Mouse (Mus musculus) lung, postnatal 0 days (tissue): ENCODE measurements at regions not wholly inside any gene's neighbourhood (a gene's known extent, or its start where the extent isn't known, plus 50 kb on each side); places are given as distances from the start of the nearest gene placed in this dataset.
A peak's percentile ranks its signal among the peaks of the same experiment; 100 is the strongest.

Experiments used
- ATAC-seq: fragments of 200-750 bp; cut with Nextera tagmentation; 2 replicates; pipeline ENCODE4 v1.8.0; 2017; ENCODE audit warnings: moderate library complexity
- DNase-seq: peaks from one replicate; pipeline ENCODE4 v3.0.0-alpha.2; 2016; ENCODE audit warnings: low spot score
- H3K27ac ChIP-seq: fragments of 300-500 bp; sonication (generic); 2 replicates; pipeline ENCODE4 v1.5.1; 2014; ENCODE audit warnings: antibody characterized with exemption, mild to moderate bottlenecking, low read length, mixed read lengths
- H3K27me3 ChIP-seq: fragments of 300-500 bp; sonication (generic); replicated peaks from 2 replicates; pipeline ENCODE4 v1.6.1; 2014; ENCODE audit warnings: low read length, mixed read lengths; ENCODE audit not compliant: insufficient read depth
- H3K36me3 ChIP-seq: fragments of 300-500 bp; sonication (generic); 2 replicates; pipeline ENCODE4 v1.6.1; 2014; ENCODE audit warnings: low read length, mixed read lengths; ENCODE audit not compliant: insufficient read depth
- H3K4me1 ChIP-seq: fragments of 300-500 bp; sonication (generic); 2 replicates; pipeline ENCODE4 v1.6.1; 2014; ENCODE audit warnings: antibody characterized with exemption, low read depth, low read length, mixed read lengths; ENCODE audit not compliant: insufficient read depth
- H3K4me2 ChIP-seq: fragments of 300-500 bp; sonication (generic); replicated peaks from 2 replicates; pipeline ENCODE4 v1.6.1; 2014; ENCODE audit warnings: low read depth, mild to moderate bottlenecking, low read length, moderate library complexity, mixed read lengths
- H3K4me3 ChIP-seq: fragments of 300-500 bp; sonication (generic); 2 replicates; pipeline ENCODE4 v1.5.1; 2014; ENCODE audit warnings: low read depth, low read length
- H3K9ac ChIP-seq: fragments of 300-500 bp; sonication (generic); replicated peaks from 2 replicates; pipeline ENCODE4 v1.6.1; 2014; ENCODE audit warnings: low read depth, mild to moderate bottlenecking
- H3K9me3 ChIP-seq: fragments of 300-500 bp; sonication (generic); 2 replicates; pipeline ENCODE4 v1.6.1; 2016; ENCODE audit warnings: low read length, mixed read lengths
- CTCF ChIP-seq: IDR thresholded peaks from 2 replicates; pipeline ENCODE4 v1.5.1; 2016; ENCODE audit warnings: antibody characterized with exemption, mild to moderate bottlenecking
- EP300 ChIP-seq: IDR thresholded peaks from 2 replicates; pipeline ENCODE4 v1.6.1; 2016; ENCODE audit warnings: antibody characterized with exemption, mild to moderate bottlenecking, control low read depth
- WGBS: fragments of 180-500 bp; shearing (Covaris S2); extraction: QIAGEN DNeasy Blood & Tissue Kit; methylation state at CpG from one replicate; pipeline ENCODE4 v1.1.7; 2014; 5-methylcytosine and 5-hydroxymethylcytosine counted together

- no peaks in the 10 kb centered on the region for H3K27me3 ChIP-seq
- no peak overlapping the region for H3K27ac ChIP-seq
- no peaks in the 10 kb centered on the region for H3K9me3 ChIP-seq
- no peak overlapping the region for H3K4me3 ChIP-seq
- no peaks in the 10 kb centered on the region; the same call in 1 of the 2 replicates for H3K4me1 ChIP-seq
- WGBS: 91% methylated on average over 2 of the region's 2 CpGs
- TF ChIP-seq CTCF (no peak), EP300 (no peak)
- no peak overlapping the region for H3K4me2 ChIP-seq
- H3K36me3 ChIP-seq: no peaks in the 10 kb centered on the region
- no peak for ATAC-seq
- no peak overlapping the region for H3K9ac ChIP-seq
- no peak for DNase-seq
These were observed 237.8 kb upstream of the Slit2 start for GRCm38 (mm10) chr5:47745177-47745576.

GRCm38 (mm10) chr5:47751907-47752306 lies 231.0 kb upstream of the Slit2 start:
- TF ChIP-seq EP300: no peak
- no peak for TF ChIP-seq CTCF
- H3K9ac ChIP-seq: no peak overlapping the region
- no peaks in the 10 kb centered on the region for H3K36me3 ChIP-seq
- DNase-seq: no peak
- no peak overlapping the region for H3K27ac ChIP-seq
- no peaks in the 10 kb centered on the region for H3K27me3 ChIP-seq
- H3K4me3 ChIP-seq: no peak overlapping the region
- no peak overlapping the region for H3K4me2 ChIP-seq
- WGBS: 66% methylated on average over 2 of the region's 2 CpGs
- no peak for ATAC-seq
- no peaks in the 10 kb centered on the region for H3K4me1 ChIP-seq
- H3K9me3 ChIP-seq: no peaks in the 10 kb centered on the region

DNA sequence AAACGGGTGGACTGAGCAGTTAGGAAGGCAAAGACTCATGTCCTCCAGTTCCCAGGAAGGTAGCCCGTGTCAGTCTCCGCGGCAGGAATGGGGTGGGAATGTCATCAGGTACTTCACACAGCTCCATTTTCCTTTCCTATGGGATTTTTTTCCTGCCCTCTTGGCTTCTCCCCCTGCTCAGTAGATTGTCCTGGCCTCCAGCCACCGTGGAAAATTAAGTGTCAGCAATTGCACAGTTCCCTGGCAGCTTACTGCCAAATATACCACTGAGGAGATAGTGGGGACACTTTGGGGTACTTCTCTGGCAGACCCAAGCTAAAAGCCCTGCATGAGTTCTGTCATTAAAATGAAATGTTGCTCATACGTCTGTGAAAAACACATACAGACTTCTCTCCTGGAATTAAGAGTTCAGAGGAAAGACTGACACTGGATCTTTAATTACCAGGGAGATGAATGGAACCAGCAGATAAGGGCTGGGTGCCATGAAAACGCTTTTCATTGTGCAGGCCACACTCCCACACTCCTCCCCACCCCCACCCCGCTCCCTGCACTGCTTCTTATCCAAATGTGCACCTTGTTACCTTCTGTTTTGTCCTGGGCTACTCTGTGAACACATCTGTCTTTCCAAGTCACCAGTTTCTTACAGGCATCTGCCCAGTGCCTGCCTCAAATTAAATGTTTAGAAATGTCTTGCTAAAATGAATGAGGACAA lies 210.1 kb upstream of the Slit2 start:
- Histone ChIP-seq H3K36me3 (no peaks in the 10 kb centered on the region), H3K27ac (no peak overlapping the region), H3K27me3 (no peaks in the 10 kb centered on the region), H3K9ac (no peak overlapping the region), H3K9me3 (no peaks in the 10 kb centered on the region), H3K4me3 (no peak overlapping the region), H3K4me1 (no peaks in the 10 kb centered on the region), H3K4me2 (no peak overlapping the region)
- 53% methylated on average over 8 of the region's 8 CpGs for WGBS
- TF ChIP-seq CTCF: no peak
- no peak for TF ChIP-seq EP300
- ATAC-seq: no peak
- DNase-seq: peak; percentile 7

DNA sequence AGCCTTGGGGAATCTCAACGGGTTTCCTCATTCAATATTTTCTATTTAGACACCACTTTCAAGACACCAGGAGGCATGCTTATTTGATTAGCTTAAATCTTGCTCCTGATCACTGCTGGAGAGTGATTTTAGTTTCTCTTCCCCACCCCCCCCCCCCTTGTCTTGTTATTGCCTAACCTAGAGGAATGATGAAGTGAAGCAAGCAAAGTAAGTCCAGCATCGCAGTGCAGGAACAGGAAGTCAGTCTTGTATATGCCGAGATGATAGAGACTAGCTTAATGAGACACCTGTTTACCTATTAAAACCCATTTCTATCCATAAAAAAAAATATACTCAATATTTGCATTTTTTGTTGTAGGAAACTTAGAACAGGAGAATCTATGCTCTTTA lies 209.6 kb upstream of the Slit2 start:
- Histone ChIP-seq H3K4me1 (no peaks in the 10 kb centered on the region), H3K36me3 (no peaks in the 10 kb centered on the region), H3K4me3 (no peak overlapping the region), H3K27ac (no peak overlapping the region), H3K9ac (no peak overlapping the region), H3K27me3 (no peaks in the 10 kb centered on the region), H3K4me2 (no peak overlapping the region), H3K9me3 (no peaks in the 10 kb centered on the region)
- ATAC-seq (no peak), DNase-seq (peak; percentile 22)
- 31% methylated on average over 3 of the region's 3 CpGs for WGBS
- TF ChIP-seq CTCF (no peak), EP300 (no peak)

GRCm38 (mm10) chr5:47780861-47781260 lies 202.1 kb upstream of the Slit2 start:
- no peak overlapping the region for H3K27ac ChIP-seq
- H3K9ac ChIP-seq: no peak overlapping the region
- DNase-seq (no peak), ATAC-seq (no peak)
- H3K27me3 ChIP-seq: no peaks in the 10 kb centered on the region
- H3K4me2 ChIP-seq: no peak overlapping the region
- TF ChIP-seq CTCF (no peak), EP300 (no peak)
- H3K9me3 ChIP-seq: no peaks in the 10 kb centered on the region
- H3K4me1 ChIP-seq: no peaks in the 10 kb centered on the region
- H3K4me3 ChIP-seq: no peak overlapping the region
- H3K36me3 ChIP-seq: no peaks in the 10 kb centered on the region
- 70% methylated on average over 2 of the region's 2 CpGs for WGBS

- H3K9ac ChIP-seq: no peak overlapping the region
- DNase-seq: no peak
These were observed 201.3 kb upstream of the Slit2 start for GRCm38 (mm10) chr5:47781608-47782007.

More at GRCm38 (mm10) chr5:47781608-47782007, 201.3 kb upstream of the Slit2 start:
- whole genome bisulfite sequencing: 69% methylated on average over 5 of the region's 5 CpGs
- Histone ChIP-seq H3K36me3 (no peaks in the 10 kb centered on the region), H3K27me3 (no peaks in the 10 kb centered on the region), H3K4me3 (no peak overlapping the region), H3K4me2 (no peak overlapping the region), H3K9me3 (no peaks in the 10 kb centered on the region), H3K4me1 (no peaks in the 10 kb centered on the region), H3K27ac (no peak overlapping the region)
- TF ChIP-seq CTCF: no peak
- no peak for TF ChIP-seq EP300
- no peak for ATAC-seq
